Mouse (Mus musculus) forebrain, embryonic 10.5 days (tissue): ENCODE measurements around the gene Olfr193. TPM values are rescaled to one million over a fixed set of nuclear protein-coding genes. Genes with fewer than 3 reads are reported as not detected.

Experiments used
- polyA plus RNA-seq: library from polyadenylated mRNA; unstranded; fragments of >200 nt; fragmentation: Nextera tagmentation; extraction: Ambion mirVana; gene quantifications from 2 replicates; pipeline ENCODE4 v1.2.1, GENCODE M21; 2016

Olfr193 gene
- polyA plus RNA-seq, 1 experiment from 2014 or later = not detected

Other genes with a start within 250 kb of the Olfr193 start
- not detected in 2 replicates for gene Olfr177, start 237.1 kb downstream of the Olfr193 start, polyA plus RNA-seq
- gene Olfr178, start 219.8 kb downstream of the Olfr193 start, polyA plus RNA-seq = not detected in 2 replicates
- gene Olfr181, start 183.1 kb downstream of the Olfr193 start, polyA plus RNA-seq = not detected in 2 replicates
- not detected in 2 replicates for gene Olfr180, start 182.5 kb downstream of the Olfr193 start, polyA plus RNA-seq
- gene Olfr183, start 116.5 kb downstream of the Olfr193 start, polyA plus RNA-seq = not detected in 2 replicates
- not detected in 2 replicates for gene Olfr186, start 81.6 kb downstream of the Olfr193 start, polyA plus RNA-seq
- not detected in 2 replicates for gene Olfr187, start 72.1 kb downstream of the Olfr193 start, polyA plus RNA-seq
- gene Olfr190, start 33.9 kb downstream of the Olfr193 start, polyA plus RNA-seq = not detected in 2 replicates
- gene Olfr191, start 22.1 kb downstream of the Olfr193 start, polyA plus RNA-seq = not detected in 2 replicates
- not detected in 2 replicates for gene Olfr194, start 9.2 kb upstream of the Olfr193 start, polyA plus RNA-seq
- not detected in 2 replicates for gene Olfr195, start 35.2 kb upstream of the Olfr193 start, polyA plus RNA-seq
- gene Olfr196, start 58.6 kb upstream of the Olfr193 start, polyA plus RNA-seq = not detected in 2 replicates
- gene Olfr198, start 91.7 kb upstream of the Olfr193 start, polyA plus RNA-seq = not detected in 2 replicates
- not detected in 2 replicates for gene Olfr199, start 107.9 kb upstream of the Olfr193 start, polyA plus RNA-seq
- not detected in 2 replicates for gene Olfr201, start 160.8 kb upstream of the Olfr193 start, polyA plus RNA-seq
- gene Olfr202, start 174.9 kb upstream of the Olfr193 start, polyA plus RNA-seq = not detected in 2 replicates
- not detected in 2 replicates for gene Olfr203, start 187.0 kb upstream of the Olfr193 start, polyA plus RNA-seq
- gene Olfr204, start 206.4 kb upstream of the Olfr193 start, polyA plus RNA-seq = not detected in 2 replicates
- gene Olfr205, start 219.3 kb upstream of the Olfr193 start, polyA plus RNA-seq = not detected in 2 replicates
- gene Olfr206, start 237.4 kb upstream of the Olfr193 start, polyA plus RNA-seq = not detected in 2 replicates